Mouse (Mus musculus): ENCODE measurements around the gene Cep170b. TPM values are rescaled to one million over a fixed set of nuclear protein-coding genes. Genes with fewer than 3 reads are reported as not detected.

Cep170b gene
- polyA plus RNA-seq, 1 experiment from 2014 or later: 6.1 TPM

DNA sequence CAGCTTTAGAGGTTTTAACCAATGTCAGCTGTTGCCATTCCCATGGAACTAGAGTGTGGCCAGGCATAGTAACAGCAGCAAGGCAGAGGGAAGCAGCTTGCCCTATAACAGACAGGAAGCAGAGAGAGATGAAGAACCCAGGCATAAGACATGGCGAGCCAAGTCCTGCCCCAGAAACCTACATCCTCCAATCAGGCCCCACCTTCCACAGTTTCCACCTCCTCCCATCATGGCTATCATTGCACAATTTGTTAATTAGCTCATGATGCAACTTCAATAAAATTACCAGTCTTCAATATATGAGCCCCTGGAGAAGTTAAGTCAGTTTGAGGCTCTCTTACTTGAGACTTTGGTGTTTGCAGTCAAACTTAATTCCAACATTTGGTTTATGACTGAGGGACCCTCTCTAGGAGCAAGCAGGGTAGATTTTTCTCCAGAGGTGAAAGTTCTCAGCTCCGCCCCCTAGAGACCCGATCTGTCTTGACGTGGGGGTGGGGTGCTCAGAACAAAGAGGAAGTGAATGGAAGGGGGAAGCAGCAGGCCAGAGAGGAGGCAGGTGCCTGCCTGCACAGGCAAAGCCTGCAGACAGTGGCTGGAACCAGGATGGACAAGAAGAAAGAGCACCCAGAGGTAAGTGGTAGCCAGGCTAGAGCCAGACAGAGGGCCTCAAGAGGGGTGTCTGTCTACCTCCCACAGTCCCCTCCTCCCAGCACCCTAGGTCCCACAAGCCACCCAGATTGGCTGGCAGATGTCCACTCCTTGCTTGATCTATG is 40.1 kb downstream of the Cep170b start, which contains the start of gene Pld4:
Gene Pld4, plus strand, starts transcription at position 502 of the 773 bp plus-strand sequence.
- 42% methylated on average over 4 of the region's 4 CpGs for WGBS
- ATAC-seq (ENCODE audit: insufficient number of reproducible peaks, insufficient read depth, low FRiP score, low read depth): no peak
- Histone ChIP-seq H3K36me3 (ENCODE audit: control insufficient read depth, insufficient read depth, low read length) (no peaks in the 10 kb centered on the region), H3K27me3 (ENCODE audit: control insufficient read depth, insufficient read depth, low read length) (no peaks in the 10 kb centered on the region), H3K4me2 (ENCODE audit: low read length) (no peak within 1 kb of the TSS), H3K9me3 (ENCODE audit: control insufficient read depth, low read length) (no peaks in the 10 kb centered on the region), H3K9ac (ENCODE audit: low read length) (no peak within 1 kb of the TSS), H3K27ac (replicated peaks in 1 of 2; ENCODE audit: control insufficient read depth in 1 of 2, insufficient read depth in 1 of 2, low read depth in 2 of 2, low read length in 2 of 2) (no peak within 1 kb of the TSS), H3K4me3 (ENCODE audit: control insufficient read depth in 1 of 2, insufficient read depth in 1 of 2, low read depth in 1 of 2, low read length in 2 of 2) (no peak within 1 kb of the TSS), H3K4me1 (ENCODE audit: control insufficient read depth in 2 of 2, insufficient read depth in 2 of 2, low read length in 2 of 2) (no peaks in the 10 kb centered on the region; a peak in 1 of 4 replicates)

DNA sequence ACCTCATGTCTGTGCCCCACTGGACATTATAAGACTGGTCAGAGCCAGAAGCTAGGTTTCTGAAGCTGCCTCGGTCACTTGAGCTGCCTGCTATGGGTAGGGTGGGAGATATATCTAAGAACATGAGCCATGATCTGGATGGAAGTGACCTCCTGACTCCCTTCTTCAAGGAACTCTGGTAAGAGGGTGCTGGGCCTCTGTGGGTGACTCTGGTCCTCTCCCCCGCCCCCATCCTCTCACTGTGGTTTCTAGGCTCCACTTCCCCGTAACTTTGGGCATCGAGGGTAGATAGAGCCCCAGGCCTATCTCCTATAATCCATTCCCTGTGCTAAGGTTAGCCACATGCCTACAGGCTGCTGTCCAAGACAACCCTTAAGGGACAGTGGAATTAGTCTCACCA is 41.2 kb downstream of the Cep170b start:
- Histone ChIP-seq H3K9me3 (ENCODE audit: control insufficient read depth, low read length) (no peaks in the 10 kb centered on the region), H3K4me1 (ENCODE audit: control insufficient read depth in 2 of 2, insufficient read depth in 2 of 2, low read length in 2 of 2) (no peaks in the 10 kb centered on the region; a peak in 1 of 4 replicates), H3K27ac (replicated peaks in 1 of 2; ENCODE audit: control insufficient read depth in 1 of 2, insufficient read depth in 1 of 2, low read depth in 2 of 2, low read length in 2 of 2) (no peak overlapping the region), H3K4me2 (ENCODE audit: low read length) (no peak overlapping the region), H3K4me3 (ENCODE audit: control insufficient read depth in 1 of 2, insufficient read depth in 1 of 2, low read depth in 1 of 2, low read length in 2 of 2) (no peak overlapping the region), H3K27me3 (ENCODE audit: control insufficient read depth, insufficient read depth, low read length) (no peaks in the 10 kb centered on the region), H3K36me3 (ENCODE audit: control insufficient read depth, insufficient read depth, low read length) (no peaks in the 10 kb centered on the region), H3K9ac (ENCODE audit: low read length) (no peak overlapping the region)
- 85% methylated on average over 4 of the region's 4 CpGs for WGBS
- no peak for ATAC-seq (ENCODE audit: insufficient number of reproducible peaks, insufficient read depth, low FRiP score, low read depth)

DNA sequence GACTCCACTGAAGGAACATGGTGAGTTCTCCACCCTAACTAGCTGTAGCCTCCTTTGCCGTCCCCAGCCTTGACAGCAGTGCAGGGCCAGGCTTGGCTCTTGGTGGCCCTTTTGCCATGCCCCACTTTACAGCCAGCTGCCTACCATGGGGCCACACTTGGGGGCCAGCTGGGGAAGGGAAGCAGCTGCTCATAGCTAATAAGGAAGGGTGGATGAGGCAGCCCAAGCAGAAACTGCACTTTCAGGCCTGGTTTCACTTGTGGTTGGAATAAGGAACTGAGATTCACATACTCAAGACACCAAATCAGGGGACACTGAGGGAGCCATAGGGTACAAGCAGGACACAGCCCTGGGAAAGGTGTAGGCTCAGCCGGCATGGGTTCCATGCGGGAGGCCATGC is 41.8 kb downstream of the Cep170b start:
- no peaks in the 10 kb centered on the region; a peak in 1 of 4 replicates for H3K4me1 ChIP-seq (ENCODE audit: control insufficient read depth in 2 of 2, insufficient read depth in 2 of 2, low read length in 2 of 2)
- no peaks in the 10 kb centered on the region for H3K36me3 ChIP-seq (ENCODE audit: control insufficient read depth, insufficient read depth, low read length)
- no peaks in the 10 kb centered on the region for H3K9me3 ChIP-seq (ENCODE audit: control insufficient read depth, low read length)
- ATAC-seq (ENCODE audit: insufficient number of reproducible peaks, insufficient read depth, low FRiP score, low read depth): no peak
- no peak overlapping the region for H3K4me2 ChIP-seq (ENCODE audit: low read length)
- H3K27me3 ChIP-seq (ENCODE audit: control insufficient read depth, insufficient read depth, low read length): no peaks in the 10 kb centered on the region
- WGBS: 73% methylated on average over 3 of the region's 3 CpGs
- H3K9ac ChIP-seq (ENCODE audit: low read length): no peak overlapping the region
- H3K27ac ChIP-seq (replicated peaks in 1 of 2; ENCODE audit: control insufficient read depth in 1 of 2, insufficient read depth in 1 of 2, low read depth in 2 of 2, low read length in 2 of 2): no peak overlapping the region
- H3K4me3 ChIP-seq (ENCODE audit: control insufficient read depth in 1 of 2, insufficient read depth in 1 of 2, low read depth in 1 of 2, low read length in 2 of 2): no peak overlapping the region

DNA sequence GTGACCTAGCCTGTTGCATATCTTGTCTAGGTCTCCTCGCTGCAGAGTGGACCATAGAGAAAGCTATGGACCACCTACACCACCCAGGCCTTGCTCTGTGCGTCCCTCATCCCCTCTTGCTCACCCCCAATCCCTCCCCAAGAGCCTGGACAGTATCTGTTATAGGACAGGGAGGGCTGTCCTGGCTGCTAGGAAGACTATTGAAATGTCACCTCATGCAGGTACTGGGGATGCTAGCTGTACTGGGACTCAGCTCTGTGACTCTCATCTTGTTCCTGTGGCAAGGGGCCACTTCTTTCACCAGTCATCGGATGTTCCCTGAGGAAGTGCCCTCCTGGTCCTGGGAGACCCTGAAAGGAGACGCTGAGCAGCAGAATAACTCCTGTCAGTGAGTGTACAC is 42.9 kb downstream of the Cep170b start:
- no peak for ATAC-seq (ENCODE audit: insufficient number of reproducible peaks, insufficient read depth, low FRiP score, low read depth)
- H3K4me2 ChIP-seq (ENCODE audit: low read length): no peak overlapping the region
- no peaks in the 10 kb centered on the region for H3K36me3 ChIP-seq (ENCODE audit: control insufficient read depth, insufficient read depth, low read length)
- no peaks in the 10 kb centered on the region for H3K27me3 ChIP-seq (ENCODE audit: control insufficient read depth, insufficient read depth, low read length)
- no peak overlapping the region for H3K9ac ChIP-seq (ENCODE audit: low read length)
- no peaks in the 10 kb centered on the region for H3K9me3 ChIP-seq (ENCODE audit: control insufficient read depth, low read length)
- no peaks in the 10 kb centered on the region; a peak in 1 of 4 replicates for H3K4me1 ChIP-seq (ENCODE audit: control insufficient read depth in 2 of 2, insufficient read depth in 2 of 2, low read length in 2 of 2)
- H3K4me3 ChIP-seq (ENCODE audit: control insufficient read depth in 1 of 2, insufficient read depth in 1 of 2, low read depth in 1 of 2, low read length in 2 of 2): no peak overlapping the region
- 81% methylated on average over 4 of the region's 4 CpGs for WGBS
- no peak overlapping the region for H3K27ac ChIP-seq (replicated peaks in 1 of 2; ENCODE audit: control insufficient read depth in 1 of 2, insufficient read depth in 1 of 2, low read depth in 2 of 2, low read length in 2 of 2)

DNA sequence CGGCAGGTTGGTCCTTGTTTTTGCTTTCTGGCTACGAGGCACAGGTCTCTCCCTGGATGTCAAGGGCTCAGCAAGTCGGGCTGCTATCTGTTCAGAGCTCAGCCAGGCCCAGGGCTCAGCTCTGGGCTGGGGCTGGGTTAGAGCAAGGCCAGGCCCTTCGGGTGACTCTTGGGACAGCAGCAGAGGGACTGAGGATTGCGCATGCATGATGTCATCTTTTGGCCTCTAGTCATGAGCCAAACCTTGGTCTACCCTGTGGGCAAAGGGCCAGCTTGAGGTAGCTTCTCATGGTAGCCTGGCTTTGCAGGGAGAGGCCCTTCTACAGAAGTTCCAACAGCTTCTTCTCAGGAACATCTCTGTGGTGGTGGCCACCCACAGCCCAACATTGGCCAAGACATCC is 43.9 kb downstream of the Cep170b start:
- no peaks in the 10 kb centered on the region; a peak in 1 of 4 replicates for H3K4me1 ChIP-seq (ENCODE audit: control insufficient read depth in 2 of 2, insufficient read depth in 2 of 2, low read length in 2 of 2)
- no peak for ATAC-seq (ENCODE audit: insufficient number of reproducible peaks, insufficient read depth, low FRiP score, low read depth)
- H3K27me3 ChIP-seq (ENCODE audit: control insufficient read depth, insufficient read depth, low read length): no peaks in the 10 kb centered on the region
- H3K9me3 ChIP-seq (ENCODE audit: control insufficient read depth, low read length): no peaks in the 10 kb centered on the region
- no peak overlapping the region for H3K4me2 ChIP-seq (ENCODE audit: low read length)
- no peak overlapping the region for H3K9ac ChIP-seq (ENCODE audit: low read length)
- H3K27ac ChIP-seq (replicated peaks in 1 of 2; ENCODE audit: control insufficient read depth in 1 of 2, insufficient read depth in 1 of 2, low read depth in 2 of 2, low read length in 2 of 2): no peak overlapping the region
- no peak overlapping the region for H3K4me3 ChIP-seq (ENCODE audit: control insufficient read depth in 1 of 2, insufficient read depth in 1 of 2, low read depth in 1 of 2, low read length in 2 of 2)
- WGBS: 56% methylated on average over 5 of the region's 5 CpGs
- no peaks in the 10 kb centered on the region for H3K36me3 ChIP-seq (ENCODE audit: control insufficient read depth, insufficient read depth, low read length)

DNA sequence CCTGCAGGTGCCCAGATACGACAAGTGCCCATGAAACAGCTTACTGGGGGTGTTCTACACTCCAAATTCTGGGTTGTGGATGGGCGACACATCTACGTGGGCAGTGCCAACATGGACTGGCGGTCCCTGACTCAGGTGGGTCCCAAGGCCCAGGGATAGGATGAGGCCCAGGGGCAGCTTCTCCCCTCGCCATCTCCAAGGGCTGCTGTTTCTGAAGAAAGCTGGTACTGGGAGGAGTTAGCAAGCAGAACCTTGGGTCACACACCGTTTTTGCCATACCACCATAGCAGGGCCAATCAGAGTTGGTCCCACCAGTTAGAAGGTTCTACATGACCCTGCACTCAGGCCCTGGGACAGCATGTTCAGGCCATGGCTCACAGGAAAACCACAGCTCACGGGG is 44.7 kb downstream of the Cep170b start:
- Histone ChIP-seq H3K9me3 (ENCODE audit: control insufficient read depth, low read length) (no peaks in the 10 kb centered on the region), H3K9ac (ENCODE audit: low read length) (no peak overlapping the region), H3K36me3 (ENCODE audit: control insufficient read depth, insufficient read depth, low read length) (no peaks in the 10 kb centered on the region), H3K27me3 (ENCODE audit: control insufficient read depth, insufficient read depth, low read length) (no peaks in the 10 kb centered on the region), H3K4me2 (ENCODE audit: low read length) (no peak overlapping the region), H3K27ac (replicated peaks in 1 of 2; ENCODE audit: control insufficient read depth in 1 of 2, insufficient read depth in 1 of 2, low read depth in 2 of 2, low read length in 2 of 2) (no peak overlapping the region), H3K4me1 (ENCODE audit: control insufficient read depth in 2 of 2, insufficient read depth in 2 of 2, low read length in 2 of 2) (no peaks in the 10 kb centered on the region; a peak in 1 of 4 replicates), H3K4me3 (ENCODE audit: control insufficient read depth in 1 of 2, insufficient read depth in 1 of 2, low read depth in 1 of 2, low read length in 2 of 2) (no peak overlapping the region)
- no peak for ATAC-seq (ENCODE audit: insufficient number of reproducible peaks, insufficient read depth, low FRiP score, low read depth)
- WGBS: 83% methylated on average over 7 of the region's 7 CpGs

DNA sequence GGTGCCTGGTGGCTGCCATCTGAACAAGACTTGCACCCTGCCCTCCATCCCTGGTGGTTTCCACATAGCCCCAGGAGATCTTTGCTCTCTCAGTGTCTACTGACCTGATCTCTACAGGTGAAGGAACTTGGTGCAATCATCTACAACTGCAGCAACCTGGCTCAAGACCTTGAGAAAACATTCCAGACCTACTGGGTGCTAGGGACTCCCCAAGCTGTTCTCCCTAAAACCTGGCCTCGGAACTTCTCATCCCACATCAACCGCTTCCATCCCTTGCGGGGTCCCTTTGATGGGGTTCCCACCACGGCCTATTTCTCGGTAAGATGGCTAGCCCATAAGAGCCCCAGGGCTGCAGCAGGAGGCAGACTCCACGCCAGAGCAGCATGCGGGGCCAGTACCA is 46.3 kb downstream of the Cep170b start:
- Histone ChIP-seq H3K9me3 (ENCODE audit: control insufficient read depth, low read length) (no peaks in the 10 kb centered on the region), H3K4me2 (ENCODE audit: low read length) (no peak overlapping the region), H3K4me3 (ENCODE audit: control insufficient read depth in 1 of 2, insufficient read depth in 1 of 2, low read depth in 1 of 2, low read length in 2 of 2) (no peak overlapping the region), H3K4me1 (ENCODE audit: control insufficient read depth in 2 of 2, insufficient read depth in 2 of 2, low read length in 2 of 2) (no peaks in the 10 kb centered on the region; a peak in 1 of 4 replicates), H3K27me3 (ENCODE audit: control insufficient read depth, insufficient read depth, low read length) (no peaks in the 10 kb centered on the region), H3K9ac (ENCODE audit: low read length) (no peak overlapping the region), H3K27ac (replicated peaks in 1 of 2; ENCODE audit: control insufficient read depth in 1 of 2, insufficient read depth in 1 of 2, low read depth in 2 of 2, low read length in 2 of 2) (no peak overlapping the region), H3K36me3 (ENCODE audit: control insufficient read depth, insufficient read depth, low read length) (no peaks in the 10 kb centered on the region)
- no peak for ATAC-seq (ENCODE audit: insufficient number of reproducible peaks, insufficient read depth, low FRiP score, low read depth)
- 90% methylated on average over 7 of the region's 7 CpGs for WGBS

All from heart, embryonic 14.5 days (tissue).